Mouse (Mus musculus): Measurements from ENCODE around the gene Adam19.

DNA sequence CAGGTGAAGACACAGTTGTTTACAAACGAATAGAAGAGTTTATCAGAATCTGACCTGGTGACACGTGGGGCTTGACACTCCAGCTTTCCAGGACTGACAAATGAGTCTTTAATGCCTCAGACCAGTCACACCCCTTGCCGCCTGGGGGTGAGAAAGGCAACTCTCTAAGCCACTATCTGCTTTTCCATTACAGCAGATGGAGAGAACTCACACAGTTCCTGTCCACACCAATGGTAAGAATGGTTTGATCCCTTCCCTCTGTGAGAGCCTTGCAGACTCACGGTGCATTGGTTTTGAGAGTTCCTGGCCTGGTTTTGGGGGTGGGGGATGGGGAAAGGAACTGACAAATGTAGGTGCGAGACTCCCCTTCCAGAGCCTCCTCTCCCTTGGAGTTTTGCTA is 1.5 kb upstream of the Adam19 start:
- TF ChIP-seq POLR2A (IDR thresholded peaks at IDR 0.05; ENCODE audit: low read depth, low read length), result no peak
- no peak for TF ChIP-seq CTCF (conservative IDR thresholded peaks at IDR 0.05; ENCODE audit: insufficient read depth, insufficient read length, low read depth, low read length)
